Mouse (Mus musculus) liver (tissue): Measurements from ENCODE around the gene Fbln2.

Experiments
- DNase-seq: peaks from one replicate; pipeline ENCODE4 v3.0.0-alpha.2; 2020; ENCODE audit warnings: mixed read lengths

The Fbln2 gene

GRCm38 (mm10) chr6:91192851-91193545, 19.3 kb upstream of the Fbln2 start:
- DNase-seq: no peak

GRCm38 (mm10) chr6:91198456-91198855, 13.8 kb upstream of the Fbln2 start:
- no peak for DNase-seq

GRCm38 (mm10) chr6:91200429-91201188, 11.6 kb upstream of the Fbln2 start:
- DNase-seq: peak; percentile 30

- no peak for DNase-seq
Observed at GRCm38 (mm10) chr6:91201881-91202341, 10.3 kb upstream of the Fbln2 start.

- no peak for DNase-seq
Observed at GRCm38 (mm10) chr6:91202571-91202970, 9.7 kb upstream of the Fbln2 start.

GRCm38 (mm10) chr6:91205346-91205745, 6.9 kb upstream of the Fbln2 start:
- no peak for DNase-seq

GRCm38 (mm10) chr6:91205791-91206190, 6.5 kb upstream of the Fbln2 start:
- DNase-seq: no peak

GRCm38 (mm10) chr6:91207491-91207890, 4.8 kb upstream of the Fbln2 start:
- DNase-seq: no peak

- DNase-seq: no peak
Observed at GRCm38 (mm10) chr6:91209780-91210179, 2.5 kb upstream of the Fbln2 start.

- DNase-seq: peak; percentile 11
Observed at GRCm38 (mm10) chr6:91210852-91211251, 1.4 kb upstream of the Fbln2 start.

- DNase-seq: peak; percentile 75
Observed at GRCm38 (mm10) chr6:91212571-91212970, 316 bp downstream of the Fbln2 start.

- no peak for DNase-seq
Observed at GRCm38 (mm10) chr6:91213287-91214218, 1.3 kb downstream of the Fbln2 start.

- DNase-seq: no peak
Observed at GRCm38 (mm10) chr6:91215454-91215853, 3.2 kb downstream of the Fbln2 start.

GRCm38 (mm10) chr6:91218445-91218844, 6.2 kb downstream of the Fbln2 start:
- DNase-seq: no peak

GRCm38 (mm10) chr6:91218871-91219270, 6.6 kb downstream of the Fbln2 start:
- no peak for DNase-seq

- no peak for DNase-seq
Observed at GRCm38 (mm10) chr6:91220062-91220461, 7.8 kb downstream of the Fbln2 start.

- peak; percentile 55 for DNase-seq
Observed at GRCm38 (mm10) chr6:91221094-91221493, 8.8 kb downstream of the Fbln2 start.

GRCm38 (mm10) chr6:91222694-91223346, 10.6 kb downstream of the Fbln2 start:
- DNase-seq: no peak

- DNase-seq: no peak
Observed at GRCm38 (mm10) chr6:91224939-91225338, 12.7 kb downstream of the Fbln2 start.

- no peak for DNase-seq
Observed at GRCm38 (mm10) chr6:91225346-91225745, 13.1 kb downstream of the Fbln2 start.

GRCm38 (mm10) chr6:91226058-91226457, 13.8 kb downstream of the Fbln2 start:
- DNase-seq: no peak

GRCm38 (mm10) chr6:91228980-91229379, 16.7 kb downstream of the Fbln2 start:
- no peak for DNase-seq

- no peak for DNase-seq
Observed at GRCm38 (mm10) chr6:91231000-91231399, 18.7 kb downstream of the Fbln2 start.
